Mouse (Mus musculus): ENCODE results near the gene Tcp10b. TPM values are rescaled to one million over a fixed set of nuclear protein-coding genes. Genes with fewer than 3 reads are reported as not detected.
"Not testable (repeated sequence)": the region's sequence is repeated elsewhere in the genome, so short reads cannot be mapped to it uniquely, and the experiment has no call there.

The Tcp10b gene
- polyA plus RNA-seq (2011; ENCODE audit: insufficient read depth, insufficient read length, low replicate concordance, missing spikeins): not detected in 2 replicates

DNA sequence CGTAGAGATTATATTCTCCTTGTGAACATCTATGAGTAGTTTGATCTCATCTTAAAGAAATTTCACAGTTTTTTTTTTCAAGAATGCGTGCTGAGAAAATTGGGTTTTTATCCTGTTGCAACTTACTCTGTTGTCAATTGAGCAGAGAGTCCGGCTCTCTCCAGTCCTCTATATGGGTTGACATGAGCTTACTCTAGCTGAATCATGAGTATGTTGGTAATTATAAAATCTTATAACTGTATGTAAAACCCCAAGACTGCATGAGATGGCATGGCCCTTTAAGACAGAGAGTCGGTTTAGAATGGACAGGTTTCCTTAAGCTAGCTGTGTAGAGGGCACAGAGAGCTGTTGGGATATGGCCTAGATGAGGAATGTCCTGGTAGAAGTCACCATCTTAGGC is at the start of gene Tcp10b:
Tcp10b (plus strand) TSS at position 301 of the 400 bp plus-strand sequence.
- 90% methylated on average over 4 of the region's 4 CpGs for WGBS
- H3K4me1 ChIP-seq (ENCODE audit: control insufficient read depth, insufficient read depth, low read length); H3K27ac ChIP-seq (ENCODE audit: control insufficient read depth, insufficient read depth, low read depth, low read length, poor library complexity); H3K4me3 ChIP-seq (replicated peaks; ENCODE audit: control insufficient read depth, low read depth, low read length): not testable (repeated sequence)

- no peak for TF ChIP-seq POLR2A (IDR thresholded peaks at IDR 0.05; ENCODE audit: borderline replicate concordance, control insufficient read depth, low read depth, low read length)
- WGBS: 82% methylated on average over 3 of the region's 3 CpGs
- no peaks in the 10 kb centered on the region; the same call in 1 of the 2 replicates for H3K4me1 ChIP-seq (ENCODE audit: control insufficient read depth, insufficient read depth, low read length)
- H3K27ac ChIP-seq (ENCODE audit: control insufficient read depth, insufficient read depth, low read depth, low read length, poor library complexity): no peak overlapping the region
- H3K4me3 ChIP-seq (replicated peaks; ENCODE audit: control insufficient read depth, low read depth, low read length): no peak overlapping the region
Observed at GRCm38 (mm10) chr17:13013316-13013715, 47.6 kb upstream of the Tcp10b start.

- H3K27ac ChIP-seq (ENCODE audit: control insufficient read depth, insufficient read depth, low read depth, low read length, poor library complexity); H3K4me1 ChIP-seq (ENCODE audit: control insufficient read depth, insufficient read depth, low read length); H3K4me3 ChIP-seq (replicated peaks; ENCODE audit: control insufficient read depth, low read depth, low read length): not testable (repeated sequence)
- 84% methylated on average over 4 of the region's 12 CpGs for WGBS
Observed at GRCm38 (mm10) chr17:13036627-13037192, 24.2 kb upstream of the Tcp10b start.

DNA sequence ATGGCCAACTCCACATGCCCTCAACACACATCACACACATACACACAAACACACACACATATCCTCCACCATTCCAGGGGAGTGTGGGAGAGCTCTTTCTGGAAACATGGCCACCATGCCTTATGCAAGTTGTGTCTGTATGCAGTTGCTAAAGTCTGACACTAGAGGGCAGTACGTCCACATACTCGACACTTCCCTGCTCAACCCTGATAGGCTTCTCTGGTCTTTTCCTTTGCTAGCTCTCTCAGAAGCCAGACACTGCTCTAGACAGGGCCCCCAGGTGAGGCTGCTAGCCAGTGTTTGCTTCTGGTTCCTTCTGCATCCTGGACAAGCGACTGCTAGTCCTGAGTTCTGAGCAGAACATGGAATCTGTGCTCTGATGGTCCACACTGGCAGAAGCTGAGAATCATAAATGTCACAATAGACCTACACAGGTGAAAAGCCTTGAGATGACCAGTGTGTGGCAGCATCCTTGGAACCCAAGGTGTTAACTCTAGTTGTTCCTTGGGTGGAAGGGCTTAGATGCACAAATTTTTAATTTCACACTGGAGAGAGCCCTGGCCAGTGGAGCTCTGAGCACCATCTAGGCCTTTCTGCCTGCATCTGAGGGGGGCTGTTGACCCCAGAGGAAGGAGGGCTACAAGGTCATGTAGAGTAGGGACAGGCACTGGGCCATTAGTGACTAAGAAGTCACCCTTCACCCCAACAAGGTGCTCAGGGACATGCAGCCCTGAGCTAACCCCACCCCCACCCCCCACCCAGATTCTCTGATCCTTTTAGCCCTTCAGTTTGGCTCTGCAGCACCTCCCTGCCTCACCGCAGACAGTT is 16.8 kb upstream of the Tcp10b start:
- WGBS: 25% methylated on average over 4 of the region's 4 CpGs

GRCm38 (mm10) chr17:13052124-13052813 is 8.6 kb upstream of the Tcp10b start, which contains the start of gene Gpr31b:
TSS of gene Gpr31b (minus strand) at chr17:13052296.
- H3K4me1 ChIP-seq (ENCODE audit: control insufficient read depth, insufficient read depth, low read length); H3K27ac ChIP-seq (ENCODE audit: control insufficient read depth, insufficient read depth, low read depth, low read length, poor library complexity): not testable (repeated sequence)
- WGBS: 32% methylated on average over 2 of the region's 8 CpGs

More for the DNA sequence above, 16.8 kb upstream of the Tcp10b start:
- H3K4me1 ChIP-seq (ENCODE audit: control insufficient read depth, insufficient read depth, low read length); H3K4me3 ChIP-seq (replicated peaks; ENCODE audit: control insufficient read depth, low read depth, low read length); H3K27ac ChIP-seq (ENCODE audit: control insufficient read depth, insufficient read depth, low read depth, low read length, poor library complexity): not testable (repeated sequence)
- TF ChIP-seq CTCF (IDR thresholded peaks at IDR 0.05; ENCODE audit: control insufficient read depth, insufficient read depth, low read length): peak; percentile 30

DNA sequence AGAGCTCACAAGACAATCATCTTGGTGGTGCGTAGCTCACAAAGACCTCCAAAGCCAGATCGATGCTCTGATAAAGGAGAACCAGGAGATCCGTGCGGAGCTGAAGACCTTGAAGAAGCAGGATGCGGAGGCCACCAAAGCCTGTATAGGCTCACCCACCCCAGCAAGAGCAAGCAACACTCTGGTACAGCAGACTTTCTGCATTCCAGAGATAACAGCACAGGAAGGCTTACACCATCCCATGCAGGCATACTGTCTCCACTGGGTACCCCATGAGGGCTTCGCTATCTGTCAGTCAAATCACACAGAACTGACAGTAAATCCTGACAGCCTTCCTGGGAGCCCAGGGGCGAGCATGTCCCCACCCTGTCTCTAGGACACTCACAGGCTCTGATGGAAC is 2.0 kb downstream of the Tcp10b start:
- not testable (repeated sequence) for H3K4me3 ChIP-seq (replicated peaks; ENCODE audit: control insufficient read depth, low read depth, low read length); H3K27ac ChIP-seq (ENCODE audit: control insufficient read depth, insufficient read depth, low read depth, low read length, poor library complexity); H3K4me1 ChIP-seq (ENCODE audit: control insufficient read depth, insufficient read depth, low read length)
- 72% methylated on average over 7 of the region's 7 CpGs for WGBS

More at GRCm38 (mm10) chr17:13052124-13052813, 8.6 kb upstream of the Tcp10b start, which contains the start of gene Gpr31b:
- not testable (repeated sequence) for H3K4me3 ChIP-seq (replicated peaks; ENCODE audit: control insufficient read depth, low read depth, low read length)

- H3K4me3 ChIP-seq (replicated peaks; ENCODE audit: control insufficient read depth, low read depth, low read length); H3K4me1 ChIP-seq (ENCODE audit: control insufficient read depth, insufficient read depth, low read length); H3K27ac ChIP-seq (ENCODE audit: control insufficient read depth, insufficient read depth, low read depth, low read length, poor library complexity): not testable (repeated sequence)
- 60% methylated on average over 2 of the region's 4 CpGs for WGBS
Observed at GRCm38 (mm10) chr17:13067864-13068385, 7.0 kb downstream of the Tcp10b start.

DNA sequence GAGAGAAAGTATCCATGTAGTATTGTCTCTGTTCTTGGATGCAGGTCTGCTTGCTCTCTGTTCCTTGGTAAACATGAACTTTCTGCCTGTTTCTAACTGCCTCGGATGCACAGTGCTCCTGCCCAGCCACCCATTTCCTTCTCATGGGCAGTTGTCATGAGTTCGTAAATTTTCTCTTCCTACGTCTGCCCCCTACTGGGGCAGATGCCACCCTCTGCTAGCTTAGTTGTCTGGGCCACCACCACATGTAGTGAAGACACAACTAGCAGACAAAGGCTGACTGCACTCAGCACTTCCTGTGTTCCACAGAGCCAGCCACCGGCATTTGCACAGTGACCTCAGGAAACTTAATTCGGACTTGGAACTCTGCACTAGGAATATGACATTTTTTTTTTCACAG is 8.3 kb downstream of the Tcp10b start:
- H3K4me3 ChIP-seq (replicated peaks; ENCODE audit: control insufficient read depth, low read depth, low read length); H3K4me1 ChIP-seq (ENCODE audit: control insufficient read depth, insufficient read depth, low read length); H3K27ac ChIP-seq (ENCODE audit: control insufficient read depth, insufficient read depth, low read depth, low read length, poor library complexity): not testable (repeated sequence)
- 5% methylated on average over 5 of the region's 5 CpGs for WGBS

GRCm38 (mm10) chr17:13091510-13091909 is 30.6 kb downstream of the Tcp10b start:
- not testable (repeated sequence) for H3K4me3 ChIP-seq (replicated peaks; ENCODE audit: control insufficient read depth, low read depth, low read length); H3K27ac ChIP-seq (ENCODE audit: control insufficient read depth, insufficient read depth, low read depth, low read length, poor library complexity); H3K4me1 ChIP-seq (ENCODE audit: control insufficient read depth, insufficient read depth, low read length)
- WGBS: 80% methylated on average over 1 of the region's 1 CpGs

- 58% methylated on average over 8 of the region's 8 CpGs for whole genome bisulfite sequencing
- not testable (repeated sequence) for H3K4me3 ChIP-seq (replicated peaks; ENCODE audit: control insufficient read depth, low read depth, low read length); H3K4me1 ChIP-seq (ENCODE audit: control insufficient read depth, insufficient read depth, low read length); H3K27ac ChIP-seq (ENCODE audit: control insufficient read depth, insufficient read depth, low read depth, low read length, poor library complexity)
Observed at GRCm38 (mm10) chr17:13092100-13092764, 31.3 kb downstream of the Tcp10b start.

GRCm38 (mm10) chr17:13092960-13093359 is 32.1 kb downstream of the Tcp10b start:
- not testable (repeated sequence) for H3K4me3 ChIP-seq (replicated peaks; ENCODE audit: control insufficient read depth, low read depth, low read length); H3K4me1 ChIP-seq (ENCODE audit: control insufficient read depth, insufficient read depth, low read length); H3K27ac ChIP-seq (ENCODE audit: control insufficient read depth, insufficient read depth, low read depth, low read length, poor library complexity)
- 63% methylated on average over 2 of the region's 4 CpGs for whole genome bisulfite sequencing

DNA sequence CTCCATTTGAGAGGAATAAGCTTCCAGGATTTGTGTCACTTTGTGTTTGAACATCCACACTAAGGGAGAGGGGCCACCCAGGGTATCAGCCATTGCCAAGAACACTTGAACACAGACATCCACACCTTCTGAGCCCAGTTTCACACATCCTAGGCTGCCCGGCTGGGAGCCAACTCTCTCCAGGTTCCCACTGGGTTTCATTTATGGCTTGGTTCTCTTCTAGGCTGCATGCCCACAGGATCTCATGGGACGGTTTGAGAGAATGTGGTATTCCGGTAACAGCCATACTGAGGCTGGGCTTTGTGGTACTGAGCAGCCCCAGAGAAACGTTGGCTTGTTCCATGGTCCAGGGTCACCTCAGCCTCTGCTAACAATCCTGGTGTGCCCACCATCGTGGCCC is 45.7 kb downstream of the Tcp10b start:
- WGBS: 87% methylated on average over 5 of the region's 5 CpGs
- H3K27ac ChIP-seq (ENCODE audit: control insufficient read depth, insufficient read depth, low read depth, low read length, poor library complexity); H3K4me1 ChIP-seq (ENCODE audit: control insufficient read depth, insufficient read depth, low read length); H3K4me3 ChIP-seq (replicated peaks; ENCODE audit: control insufficient read depth, low read depth, low read length): not testable (repeated sequence)

Measured in bone marrow, adult 2 months (tissue).